Mouse (Mus musculus): ENCODE results near the gene Srsf3.

GRCm38 (mm10) chr17:28988996-28989395 is 43.4 kb upstream of the Srsf3 start:
- TF ChIP-seq CTCF (IDR thresholded peaks at IDR 0.05; ENCODE audit: extremely low read depth, insufficient read length, insufficient replicate concordance, low read depth, low read length) = no peak
- no peak for TF ChIP-seq POLR2A (IDR thresholded peaks at IDR 0.05; ENCODE audit: low read depth, low read length)
